In genomic region chr12:26403372-26404125, GRCm38 (mm10) we compare ENCODE assay signal across 8 mouse cellular contexts. TPM values are rescaled to one million over a fixed set of nuclear protein-coding genes. Genes with fewer than 3 reads are reported as not detected.
DNase-seq lines count a peak whose midpoint lies in the region; ATAC-seq and TF ChIP-seq lines count a peak whose summit lies in the region.

No protein-coding gene starts in this region.

- H3K27ac ChIP-seq in kidney, postnatal 0 days = peak overlapping the region; percentile 57; the same call in 1 of the 2 replicates
- no peak overlapping the region for H3K27ac ChIP-seq in neural tube, embryonic 15.5 days (replicated peaks)

- H3K4me2 ChIP-seq in kidney, postnatal 0 days (ENCODE audit: low read length) = no peak overlapping the region
- H3K4me2 ChIP-seq in neural tube, embryonic 15.5 days = no peak overlapping the region

- intact Hi-C loops in gastrocnemius, postnatal 14 days (cut with DNase I; ENCODE audit: low total_unique reads) = no loop called here

- ATAC-seq in kidney, postnatal 0 days (replicated peaks; ENCODE audit: low FRiP score, low read depth) = no peak
- ATAC-seq in neural tube, embryonic 15.5 days (ENCODE audit: low FRiP score) = no peak

- H3K4me1 ChIP-seq in kidney, postnatal 0 days (replicated peaks; ENCODE audit: insufficient read depth, low read length) = peaks cover 28% of the 10 kb centered on the region
- H3K4me1 ChIP-seq in neural tube, embryonic 15.5 days = peaks cover 27% of the 10 kb centered on the region

- DNase-seq in ovary, postnatal 10 days (ENCODE audit: low spot score) = peak; percentile 29
- DNase-seq in ovary, adult 18-20 months (ENCODE audit: low spot score) = no peak
- peak; percentile 73 for DNase-seq in gastrocnemius, postnatal 14 days
- DNase-seq in kidney, postnatal 0 days (ENCODE audit: low spot score) = no peak
- DNase-seq in testis, postnatal 10 days (ENCODE audit: low spot score) = peak; percentile 67
- DNase-seq in spleen, postnatal 36 days (ENCODE audit: low spot score in 2 of 2) = no peak
- no peak for DNase-seq in liver

- no peak for TF ChIP-seq CTCF in kidney, postnatal 0 days (IDR thresholded peaks at IDR 0.05; ENCODE audit: low read depth)

- H3K9me3 ChIP-seq in kidney, postnatal 0 days (replicated peaks; ENCODE audit: low read length) = no peaks in the 10 kb centered on the region
- H3K9me3 ChIP-seq in neural tube, embryonic 15.5 days (replicated peaks) = no peaks in the 10 kb centered on the region

- 63% methylated on average over 16 of the region's 16 CpGs for WGBS in kidney, postnatal 0 days
- WGBS in neural tube, embryonic 15.5 days = 86% methylated on average over 16 of the region's 16 CpGs

- H3K4me3 ChIP-seq in kidney, postnatal 0 days (replicated peaks; ENCODE audit: low read depth, low read length) = no peak overlapping the region
- H3K4me3 ChIP-seq in neural tube, embryonic 15.5 days (replicated peaks) = no peak overlapping the region

- no peaks in the 10 kb centered on the region for H3K36me3 ChIP-seq in kidney, postnatal 0 days (ENCODE audit: insufficient read depth, low read length)
- H3K36me3 ChIP-seq in neural tube, embryonic 15.5 days = 0 out of 2 replicates have a peak, but pooled peaks cover 3% of the 10 kb centered on the region

- H3K27me3 ChIP-seq in kidney, postnatal 0 days (ENCODE audit: insufficient read depth, low read length) = no peaks in the 10 kb centered on the region
- H3K27me3 ChIP-seq in neural tube, embryonic 15.5 days (replicated peaks) = no peaks in the 10 kb centered on the region

- H3K9ac ChIP-seq in kidney, postnatal 0 days (ENCODE audit: low read depth, low read length) = no peak overlapping the region
- H3K9ac ChIP-seq in neural tube, embryonic 15.5 days (replicated peaks) = no peak overlapping the region

RNA-seq across cellular contexts. Expression of gene Rnf144a, which starts 11.5 kb away (rescaled TPM):
- 10 to 100 TPM; 18.7 to 22.9 TPM for total RNA-seq in gastrocnemius, postnatal 14 days (2021)
- 19.2 and 21.7 TPM in 2 replicates for polyA plus RNA-seq in kidney, postnatal 0 days (2015; fragmentation: Nextera tagmentation; extraction: Ambion mirVana)
- 25.7 and 27.5 TPM in 2 replicates for polyA plus RNA-seq in neural tube, embryonic 15.5 days (2015; fragmentation: Nextera tagmentation; extraction: Ambion mirVana)

RNA-seq across cellular contexts. Expression of gene Rsad2, which starts 52.7 kb away (rescaled TPM):
- total RNA-seq in gastrocnemius, postnatal 14 days (2021) = 1 to 10 TPM; 1.4 to 1.5 TPM
- 36.2 and 39.0 TPM in 2 replicates for polyA plus RNA-seq in kidney, postnatal 0 days (2015; fragmentation: Nextera tagmentation; extraction: Ambion mirVana)
- polyA plus RNA-seq in neural tube, embryonic 15.5 days (2015; fragmentation: Nextera tagmentation; extraction: Ambion mirVana) = 0.32 and 1.6 TPM in 2 replicates

Comparison
In these comparisons a context has a peak if more than half of its experiments do, and no peak if none do; other contexts are left out.
1. DNase-seq: peak in ovary, postnatal 10 days (single experiment), gastrocnemius, postnatal 14 days (single experiment) and testis, postnatal 10 days (single experiment); none in ovary, adult 18-20 months (single experiment), kidney, postnatal 0 days (single experiment), spleen, postnatal 36 days (0 of 2) and liver (single experiment).
2. RNA of gene Rsad2, which starts 52.7 kb away (polyA plus RNA-seq): 36.2 to 39.0 TPM in kidney, postnatal 0 days; 0.32 to 1.6 TPM in neural tube, embryonic 15.5 days; every median in the first group is over 10 times any median in the second.